Mouse (Mus musculus) stomach, embryonic 16.5 days (tissue): Measurements from ENCODE around the gene Rasa3. TPM values are rescaled to one million over a fixed set of nuclear protein-coding genes. Genes with fewer than 3 reads are reported as not detected.

Experiments
- ATAC-seq: fragments of 200-750 bp; cut with Nextera tagmentation; 2 replicates; pipeline ENCODE4 v1.8.0; 2017; ENCODE audit warnings: moderate number of reproducible peaks, moderate TSS enrichment; ENCODE audit not compliant: insufficient read depth, low FRiP score
- H3K27ac ChIP-seq: fragments of 300-500 bp; sonication (generic); 2 replicates; pipeline ENCODE4 v1.5.1; 2014; ENCODE audit warnings: low read length
- H3K27me3 ChIP-seq: fragments of 300-500 bp; sonication (generic); 2 replicates; pipeline ENCODE4 v1.6.1; 2014; ENCODE audit warnings: low read length, control low read depth, mixed read lengths; ENCODE audit not compliant: control insufficient read depth, insufficient read depth
- H3K36me3 ChIP-seq: fragments of 300-500 bp; sonication (generic); 2 replicates; pipeline ENCODE4 v1.6.1; 2014; ENCODE audit warnings: low read length; ENCODE audit not compliant: control insufficient read depth, insufficient read depth
- H3K4me1 ChIP-seq: fragments of 300-500 bp; sonication (generic); 2 replicates; pipeline ENCODE4 v1.6.1; 2014; ENCODE audit warnings: low read length, control low read depth, mixed read lengths; ENCODE audit not compliant: control insufficient read depth, insufficient read depth
- H3K4me2 ChIP-seq: fragments of 300-500 bp; sonication (generic); 2 replicates; pipeline ENCODE4 v1.6.1; 2014; ENCODE audit warnings: low read depth, low read length, mixed read lengths
- H3K4me3 ChIP-seq: fragments of 300-500 bp; sonication (generic); replicated peaks from 2 replicates; pipeline ENCODE4 v1.5.1; 2014; ENCODE audit warnings: mild to moderate bottlenecking, low read length
- H3K9ac ChIP-seq: fragments of 300-500 bp; sonication (generic); 2 replicates; pipeline ENCODE4 v1.6.1; 2014; ENCODE audit warnings: low read length
- H3K9me3 ChIP-seq: fragments of 300-500 bp; sonication (generic); replicated peaks from 2 replicates; pipeline ENCODE4 v1.6.1; 2016; ENCODE audit warnings: low read length, control low read depth; ENCODE audit not compliant: control insufficient read depth
- WGBS: fragments of 180-500 bp; shearing (Covaris S2); extraction: QIAGEN DNeasy Blood & Tissue Kit; methylation state at CpG from one replicate; pipeline ENCODE4 v1.1.7; 2014; 5-methylcytosine and 5-hydroxymethylcytosine counted together
- polyA plus RNA-seq: library from polyadenylated mRNA; unstranded; fragments of >200 nt; fragmentation: Nextera tagmentation; extraction: Ambion mirVana; gene quantifications from 2 replicates; pipeline ENCODE4 v1.2.1, GENCODE M21; 2015

Gene Rasa3
- polyA plus RNA-seq, 1 experiment from 2014 or later, result 30.9 TPM

GRCm38 (mm10) chr8:13648377-13649153 is 28.8 kb downstream of the Rasa3 start:
- no peaks in the 10 kb centered on the region for H3K9me3 ChIP-seq
- H3K4me3 ChIP-seq, result no peak overlapping the region
- H3K4me2 ChIP-seq, result no peak overlapping the region
- H3K9ac ChIP-seq, result no peak overlapping the region
- 35% methylated on average over 7 of the region's 7 CpGs for WGBS
- H3K4me1 ChIP-seq, result peaks cover 50% of the 10 kb centered on the region
- no peaks in the 10 kb centered on the region for H3K27me3 ChIP-seq
- peak overlapping the region; percentile 35; the same call in 1 of the 2 replicates for H3K27ac ChIP-seq
- no peaks in the 10 kb centered on the region for H3K36me3 ChIP-seq
- no peak for ATAC-seq

DNA sequence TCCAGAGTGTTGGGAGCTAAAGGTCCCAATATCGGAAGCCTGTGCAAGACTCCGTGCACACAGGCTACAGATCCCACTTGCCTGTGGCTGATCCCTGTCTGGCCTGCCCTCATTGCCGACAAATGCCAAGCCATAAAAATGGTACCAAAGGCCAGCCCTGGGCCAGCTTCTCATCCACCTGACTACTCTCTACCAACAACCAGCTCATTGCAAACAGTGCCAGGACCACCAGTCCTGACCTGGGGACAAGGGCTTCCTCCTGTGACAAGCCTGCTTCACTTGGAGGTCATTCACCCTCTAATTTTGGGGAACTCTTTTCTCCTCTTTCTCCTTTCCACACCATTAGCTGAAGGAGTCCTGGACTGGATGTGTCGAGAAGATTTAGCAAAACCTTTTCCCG is 29.8 kb downstream of the Rasa3 start:
- WGBS, result 90% methylated on average over 5 of the region's 5 CpGs
- Histone ChIP-seq H3K9ac (no peak overlapping the region), H3K27me3 (no peaks in the 10 kb centered on the region), H3K36me3 (no peaks in the 10 kb centered on the region), H3K27ac (no peak overlapping the region), H3K4me2 (no peak overlapping the region), H3K9me3 (no peaks in the 10 kb centered on the region), H3K4me3 (no peak overlapping the region), H3K4me1 (peaks cover 52% of the 10 kb centered on the region)
- ATAC-seq, result no peak

DNA sequence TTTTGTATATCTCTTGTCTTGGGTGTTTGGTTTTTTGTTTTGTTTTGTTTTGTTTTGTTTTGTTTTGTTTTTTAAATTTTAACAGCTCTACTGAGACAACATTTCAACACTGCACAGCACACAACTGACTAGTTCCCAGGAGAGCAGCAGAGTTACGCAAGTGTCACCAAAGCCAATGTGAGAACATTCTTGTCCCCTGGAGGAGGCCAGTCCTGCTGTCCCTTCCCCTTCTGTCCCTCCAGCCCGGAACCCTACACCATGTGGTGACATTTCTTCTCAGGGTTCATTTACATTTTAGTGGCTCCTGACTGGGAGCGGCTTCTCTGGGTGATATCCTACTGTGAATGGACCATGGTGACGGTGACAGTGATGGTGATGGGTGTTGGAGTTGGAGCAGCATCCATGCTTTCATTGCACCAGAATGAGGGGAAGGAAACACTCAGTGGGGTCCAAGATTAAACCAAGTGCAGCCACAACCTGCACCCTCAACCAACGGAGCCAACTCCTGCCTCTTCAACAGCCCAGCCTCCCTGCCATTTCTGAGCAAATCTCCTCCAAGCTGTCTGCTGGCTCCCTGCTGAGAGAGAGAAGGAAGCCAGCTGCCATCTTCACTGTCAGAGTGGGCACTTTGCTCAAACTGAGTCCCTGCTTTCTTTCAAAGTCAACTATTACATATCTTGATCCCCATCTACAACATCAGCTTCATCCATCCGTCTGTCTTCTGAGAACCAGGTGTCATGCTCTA is 32.3 kb downstream of the Rasa3 start:
- Histone ChIP-seq H3K4me2 (no peak overlapping the region), H3K4me3 (no peak overlapping the region), H3K27me3 (no peaks in the 10 kb centered on the region), H3K36me3 (no peaks in the 10 kb centered on the region), H3K27ac (peak overlapping the region; percentile 71; the same call in 1 of the 2 replicates), H3K9ac (no peak overlapping the region), H3K4me1 (peaks cover 56% of the 10 kb centered on the region), H3K9me3 (no peaks in the 10 kb centered on the region)
- no peak for ATAC-seq
- 59% methylated on average over 6 of the region's 6 CpGs for WGBS

- H3K36me3 ChIP-seq, result no peaks in the 10 kb centered on the region
- H3K9me3 ChIP-seq, result no peaks in the 10 kb centered on the region
- H3K4me3 ChIP-seq, result no peak overlapping the region
- H3K4me2 ChIP-seq, result no peak overlapping the region
- H3K4me1 ChIP-seq, result peaks cover 51% of the 10 kb centered on the region
- H3K9ac ChIP-seq, result peak overlapping the region; percentile 53
- 10% methylated on average over 6 of the region's 6 CpGs for WGBS
- ATAC-seq, result peak; percentile 63
- H3K27me3 ChIP-seq, result no peaks in the 10 kb centered on the region
- peak overlapping the region; percentile 71 for H3K27ac ChIP-seq
Measured at GRCm38 (mm10) chr8:13644155-13644554, 33.2 kb downstream of the Rasa3 start.

DNA sequence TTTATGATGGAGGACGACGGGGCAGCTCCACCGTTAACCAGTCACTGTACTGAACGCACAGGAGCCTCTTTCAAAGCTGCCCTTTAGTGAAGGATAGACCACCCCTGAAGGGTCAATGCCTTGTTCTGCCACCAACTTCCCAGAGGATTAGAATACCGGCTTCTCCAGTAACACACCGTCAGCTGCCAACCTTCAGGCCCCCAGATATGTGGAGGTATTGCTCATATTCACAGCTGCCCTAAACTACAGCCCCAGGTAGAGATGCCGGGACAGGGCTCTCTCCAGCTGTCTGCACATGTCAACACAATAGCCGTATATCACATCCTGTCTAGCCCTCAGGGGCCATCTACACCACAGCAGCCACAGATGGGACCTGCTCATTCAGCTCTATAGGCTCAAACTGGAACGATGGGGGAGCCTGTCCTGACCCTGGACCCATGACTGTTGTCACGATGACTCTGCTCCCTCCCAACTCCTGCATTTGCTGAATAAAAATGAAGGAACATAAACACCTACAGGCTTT is 34.7 kb downstream of the Rasa3 start:
- no peak overlapping the region for H3K9ac ChIP-seq
- H3K4me2 ChIP-seq, result no peak overlapping the region
- peak overlapping the region; percentile 29; the same call in 1 of the 2 replicates for H3K27ac ChIP-seq
- H3K4me3 ChIP-seq, result no peak overlapping the region
- H3K36me3 ChIP-seq, result no peaks in the 10 kb centered on the region
- no peaks in the 10 kb centered on the region for H3K9me3 ChIP-seq
- no peak for ATAC-seq
- peaks cover 40% of the 10 kb centered on the region for H3K4me1 ChIP-seq
- 75% methylated on average over 10 of the region's 10 CpGs for WGBS
- H3K27me3 ChIP-seq, result no peaks in the 10 kb centered on the region

DNA sequence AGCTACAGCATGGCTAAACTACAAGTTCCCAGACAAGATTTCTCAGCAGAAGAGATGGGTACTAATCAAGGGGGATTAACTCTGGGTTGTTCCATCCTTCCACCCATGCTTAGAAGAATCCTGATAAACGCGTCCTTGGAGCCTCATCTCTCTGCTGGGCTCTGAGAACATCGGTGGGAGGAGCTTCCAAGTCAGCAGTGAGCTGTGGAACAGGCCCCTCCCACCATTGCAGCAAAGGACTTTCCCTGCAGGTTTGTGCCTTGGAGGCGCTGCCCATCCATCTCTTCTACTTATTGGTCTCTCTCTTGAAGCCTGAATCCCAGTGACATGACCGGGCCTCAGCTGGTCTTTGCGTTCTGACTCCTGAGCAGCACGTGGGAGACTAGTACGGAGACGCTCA is 36.2 kb downstream of the Rasa3 start:
- no peak for ATAC-seq
- no peaks in the 10 kb centered on the region for H3K27me3 ChIP-seq
- H3K4me1 ChIP-seq, result peaks cover 35% of the 10 kb centered on the region
- H3K9ac ChIP-seq, result no peak overlapping the region
- H3K4me3 ChIP-seq, result no peak overlapping the region
- H3K36me3 ChIP-seq, result no peaks in the 10 kb centered on the region
- H3K9me3 ChIP-seq, result no peaks in the 10 kb centered on the region
- 62% methylated on average over 9 of the region's 9 CpGs for WGBS
- H3K4me2 ChIP-seq, result no peak overlapping the region
- peak overlapping the region; percentile 68 for H3K27ac ChIP-seq

DNA sequence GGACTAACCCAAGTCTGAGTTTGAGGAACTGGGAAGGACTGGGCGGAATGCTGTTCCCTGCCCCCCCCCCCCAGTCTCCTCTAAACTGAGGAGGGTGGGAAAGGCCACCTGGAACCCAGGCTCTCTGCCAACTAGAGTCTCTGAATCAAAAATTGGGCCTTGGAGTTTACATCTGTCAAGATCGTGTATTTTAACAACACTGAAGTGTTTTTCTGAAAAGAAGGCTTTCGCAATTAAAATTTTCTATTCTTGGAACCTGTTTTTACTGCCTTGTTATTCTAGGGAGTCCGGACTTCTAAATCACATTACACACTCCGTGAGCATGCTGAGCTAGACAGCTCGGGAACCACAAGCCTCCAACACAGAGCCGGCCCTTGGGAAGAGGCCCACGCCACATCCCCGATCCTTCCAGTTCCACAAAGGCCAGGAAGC is 36.9 kb downstream of the Rasa3 start:
- peak overlapping the region; percentile 68 for H3K27ac ChIP-seq
- H3K36me3 ChIP-seq, result no peaks in the 10 kb centered on the region
- WGBS, result 38% methylated on average over 9 of the region's 9 CpGs
- peaks cover 33% of the 10 kb centered on the region for H3K4me1 ChIP-seq
- H3K4me3 ChIP-seq, result no peak overlapping the region
- H3K9ac ChIP-seq, result no peak overlapping the region
- H3K9me3 ChIP-seq, result no peaks in the 10 kb centered on the region
- ATAC-seq, result peak; percentile 63; the same call in 1 of the 2 replicates
- no peaks in the 10 kb centered on the region for H3K27me3 ChIP-seq
- no peak overlapping the region for H3K4me2 ChIP-seq

- Histone ChIP-seq H3K9ac (no peak overlapping the region), H3K36me3 (no peaks in the 10 kb centered on the region), H3K4me1 (no peaks in the 10 kb centered on the region), H3K27me3 (no peaks in the 10 kb centered on the region), H3K27ac (no peak overlapping the region), H3K9me3 (no peaks in the 10 kb centered on the region; the same call in 1 of the 2 replicates), H3K4me3 (no peak overlapping the region), H3K4me2 (no peak overlapping the region)
- WGBS, result 90% methylated on average over 6 of the region's 6 CpGs
- ATAC-seq, result no peak
Measured at GRCm38 (mm10) chr8:13633107-13633506, 44.3 kb downstream of the Rasa3 start.

DNA sequence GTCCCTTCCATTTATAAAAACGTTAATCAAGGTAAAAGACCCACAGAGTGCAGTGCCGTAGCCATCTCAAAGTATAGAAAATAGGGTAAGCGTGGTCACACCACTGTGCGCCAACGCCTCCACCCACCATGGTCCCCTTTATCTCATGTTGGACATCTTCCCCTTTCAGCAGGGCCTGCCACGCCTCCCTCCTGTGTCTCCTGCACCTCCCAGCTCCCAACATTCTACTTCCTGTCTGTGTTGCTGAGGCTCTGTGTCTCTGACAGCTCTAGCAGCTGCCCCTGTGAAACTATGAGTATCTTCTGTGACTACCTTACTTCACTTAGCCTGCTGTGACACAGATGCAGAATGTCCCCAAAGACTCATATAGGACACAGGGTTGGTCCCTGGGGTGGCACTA is 45.1 kb downstream of the Rasa3 start:
- H3K27me3 ChIP-seq, result no peaks in the 10 kb centered on the region
- no peaks in the 10 kb centered on the region; the same call in 1 of the 2 replicates for H3K9me3 ChIP-seq
- 0 out of 2 replicates have a peak, but pooled peaks cover 1% of the 10 kb centered on the region for H3K36me3 ChIP-seq
- H3K4me2 ChIP-seq, result no peak overlapping the region
- no peak overlapping the region for H3K9ac ChIP-seq
- no peak overlapping the region for H3K27ac ChIP-seq
- no peak for ATAC-seq
- WGBS, result 82% methylated on average over 6 of the region's 6 CpGs
- H3K4me1 ChIP-seq, result no peaks in the 10 kb centered on the region
- H3K4me3 ChIP-seq, result no peak overlapping the region
